Mouse (Mus musculus): ENCODE results near the gene Olfr679. TPM values are rescaled to one million over a fixed set of nuclear protein-coding genes. Genes with fewer than 3 reads are reported as not detected.

The Olfr679 gene
- polyA plus RNA-seq, 1 experiment, result not detected

DNA sequence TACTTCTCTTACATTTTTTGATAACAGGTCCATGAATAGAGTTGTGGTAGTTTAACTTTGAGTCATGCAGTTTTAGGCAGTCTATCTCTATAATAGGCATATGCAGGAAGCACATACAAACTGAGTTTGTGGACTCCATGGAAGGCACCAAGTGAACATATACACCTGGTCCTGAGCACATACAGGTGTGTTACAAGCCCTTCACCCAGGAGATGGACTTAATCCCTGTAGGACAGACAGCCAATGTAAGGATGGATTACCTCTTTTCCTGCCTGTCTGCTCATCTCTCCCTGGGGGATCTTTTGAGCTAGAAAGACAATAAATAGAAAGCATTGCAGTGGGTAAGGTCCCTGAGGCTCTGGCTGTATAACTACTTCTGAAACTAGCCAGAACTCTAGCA, 35.5 kb downstream of the Olfr679 start, which contains the start of gene Olfr681:
TSS of gene Olfr681 (plus strand) at position 301 of the 400 bp plus-strand sequence.
- Histone ChIP-seq H3K79me2 (ENCODE audit: control insufficient read depth, insufficient read depth) (no peaks in the 10 kb centered on the region), H3K4me2 (ENCODE audit: low read depth) (no peak within 1 kb of the TSS), H3ac (ENCODE audit: control insufficient read depth, insufficient read length) (no peak within 1 kb of the TSS), H3K4me3 (no peak within 1 kb of the TSS), H3K36me3 (ENCODE audit: control insufficient read depth, insufficient read depth) (no peaks in the 10 kb centered on the region), H3K27me3 (ENCODE audit: control insufficient read depth, insufficient read depth, insufficient read length) (no peaks in the 10 kb centered on the region)
- no peak for TF ChIP-seq MAX (IDR thresholded peaks at IDR 0.05; ENCODE audit: low read depth)
- TF ChIP-seq POLR2AphosphoS2 (IDR thresholded peaks at IDR 0.05; ENCODE audit: insufficient read length, low read depth), result no peak
- no peak for TF ChIP-seq REST (IDR thresholded peaks at IDR 0.05; ENCODE audit: insufficient read depth, insufficient read length)
- TF ChIP-seq TCF3 (IDR thresholded peaks at IDR 0.05; ENCODE audit: insufficient read length, low read depth), result no peak
- TF ChIP-seq TCF12 (IDR thresholded peaks at IDR 0.05; ENCODE audit: insufficient read depth, poor library complexity, severe bottlenecking), result no peak
- TF ChIP-seq E2F4 (IDR thresholded peaks at IDR 0.05; ENCODE audit: insufficient read depth), result no peak
- no peak for TF ChIP-seq SRF (IDR thresholded peaks at IDR 0.05; ENCODE audit: control insufficient read depth, insufficient read length, low read depth)
- TF ChIP-seq POLR2A (IDR thresholded peaks at IDR 0.05; ENCODE audit: insufficient read length, low read depth), result no peak
- no peak for TF ChIP-seq CEBPB (IDR thresholded peaks at IDR 0.05; ENCODE audit: insufficient read depth, poor library complexity, severe bottlenecking)
- no peak for TF ChIP-seq MYOG (IDR thresholded peaks at IDR 0.05; ENCODE audit: control insufficient read depth in 1 of 3, insufficient read depth in 1 of 3, insufficient read length in 2 of 3, low read depth in 2 of 3)
- TF ChIP-seq USF1 (IDR thresholded peaks at IDR 0.05; ENCODE audit: low read depth), result no peak
- no peak for TF ChIP-seq MYOD1 (IDR thresholded peaks at IDR 0.05; ENCODE audit: control insufficient read depth in 1 of 3, insufficient read length in 2 of 3, low read depth in 2 of 3)

Other genes starting within 250 kb of the Olfr679 start
- 0.20 TPM for gene Usp17lb, start 238.6 kb upstream of the Olfr679 start, polyA plus RNA-seq (2012; fragmentation: generic; extraction: Trizol)
- gene Usp17la, start 224.2 kb upstream of the Olfr679 start, polyA plus RNA-seq (2012; fragmentation: generic; extraction: Trizol), result 5.3 TPM
- gene Olfr665, start 203.2 kb upstream of the Olfr679 start, polyA plus RNA-seq (2012; fragmentation: generic; extraction: Trizol), result not detected
- gene Olfr666, start 185.3 kb upstream of the Olfr679 start, polyA plus RNA-seq (2012; fragmentation: generic; extraction: Trizol), result not detected
- not detected for gene Olfr667, start 159.7 kb upstream of the Olfr679 start, polyA plus RNA-seq (2012; fragmentation: generic; extraction: Trizol)
- gene Olfr668, start 153.1 kb upstream of the Olfr679 start, polyA plus RNA-seq (2012; fragmentation: generic; extraction: Trizol), result not detected
- gene Olfr669, start 147.0 kb upstream of the Olfr679 start, polyA plus RNA-seq (2012; fragmentation: generic; extraction: Trizol), result not detected
- not detected for gene Olfr670, start 118.6 kb upstream of the Olfr679 start, polyA plus RNA-seq (2012; fragmentation: generic; extraction: Trizol)
- not detected for gene Olfr671, start 102.1 kb upstream of the Olfr679 start, polyA plus RNA-seq (2012; fragmentation: generic; extraction: Trizol)
- not detected for gene Olfr672, start 79.2 kb upstream of the Olfr679 start, polyA plus RNA-seq (2012; fragmentation: generic; extraction: Trizol)
- gene Olfr675, start 52.7 kb upstream of the Olfr679 start, polyA plus RNA-seq (2012; fragmentation: generic; extraction: Trizol), result not detected
- not detected for gene Olfr676, start 48.5 kb upstream of the Olfr679 start, polyA plus RNA-seq (2012; fragmentation: generic; extraction: Trizol)
- not detected for gene Olfr677, start 29.8 kb upstream of the Olfr679 start, polyA plus RNA-seq (2012; fragmentation: generic; extraction: Trizol)
- not detected for gene Olfr678, start 16.7 kb upstream of the Olfr679 start, polyA plus RNA-seq (2012; fragmentation: generic; extraction: Trizol)
- gene Olfr680-ps1, start 11.6 kb downstream of the Olfr679 start, polyA plus RNA-seq (2012; fragmentation: generic; extraction: Trizol), result not detected
- gene Olfr681, start 35.6 kb downstream of the Olfr679 start, polyA plus RNA-seq (2012; fragmentation: generic; extraction: Trizol), result not detected
- gene Olfr683, start 65.8 kb downstream of the Olfr679 start, polyA plus RNA-seq (2012; fragmentation: generic; extraction: Trizol), result not detected
- gene Olfr684, start 82.4 kb downstream of the Olfr679 start, polyA plus RNA-seq (2012; fragmentation: generic; extraction: Trizol), result not detected
- gene Olfr685, start 104.8 kb downstream of the Olfr679 start, polyA plus RNA-seq (2012; fragmentation: generic; extraction: Trizol), result not detected
- gene Olfr686, start 126.3 kb downstream of the Olfr679 start, polyA plus RNA-seq (2012; fragmentation: generic; extraction: Trizol), result not detected
- not detected for gene Olfr688, start 206.9 kb downstream of the Olfr679 start, polyA plus RNA-seq (2012; fragmentation: generic; extraction: Trizol)
- not detected for gene Olfr689, start 230.0 kb downstream of the Olfr679 start, polyA plus RNA-seq (2012; fragmentation: generic; extraction: Trizol)